In the genomic region with DNA sequence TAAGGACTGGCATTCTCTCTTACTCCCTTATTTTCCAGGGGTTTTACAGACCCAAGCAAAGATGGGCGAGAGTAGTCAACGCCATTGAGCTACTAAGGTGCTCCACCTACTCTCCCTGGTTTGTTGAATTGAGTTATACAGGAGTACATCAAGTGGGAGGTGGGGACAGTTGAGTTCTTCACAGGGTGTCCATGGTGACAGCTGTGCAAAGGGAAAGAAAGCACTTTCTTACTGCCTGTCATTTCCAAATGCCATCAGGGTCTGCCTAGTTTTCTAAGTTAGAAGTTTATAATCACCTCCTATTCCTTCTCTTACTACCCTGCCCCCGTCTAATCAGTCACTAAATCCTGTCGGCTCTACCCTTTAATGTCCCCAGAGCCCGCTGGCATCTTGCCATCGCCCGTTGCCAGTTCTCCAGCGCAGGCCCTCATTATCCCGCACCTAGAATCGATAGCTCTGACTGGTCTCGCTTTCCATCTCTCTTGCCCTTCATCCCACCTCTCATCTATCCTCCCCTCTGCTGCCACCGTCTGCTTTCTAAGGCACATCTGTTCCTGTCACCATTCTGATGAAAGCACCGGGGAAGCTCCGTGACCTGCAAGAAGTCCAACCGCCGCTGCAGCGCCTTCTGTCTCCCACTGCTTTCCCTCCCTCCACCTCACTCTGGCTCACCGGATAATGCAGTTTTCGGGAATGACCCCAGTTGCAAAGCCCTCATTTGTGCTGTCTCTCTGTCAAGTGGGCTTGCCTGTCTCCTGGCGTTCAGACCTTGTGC, we compare ENCODE assay signal across 8 mouse cellular contexts. TPM values are rescaled to one million over a fixed set of nuclear protein-coding genes. Genes with fewer than 3 reads are reported as not detected.
DNase-seq lines count a peak whose midpoint lies in the region; ATAC-seq lines count a peak whose summit lies in the region.

No protein-coding gene starts in this region.

- no peak for DNase-seq in kidney, adult 11 months
- DNase-seq in hindbrain, embryonic 14.5 days (ENCODE audit: low spot score), result peak; percentile 45
- no peak for DNase-seq in ovary, postnatal 14 days (ENCODE audit: low spot score)
- no peak for DNase-seq in layer of hippocampus, postnatal 36 days
- DNase-seq in lung, postnatal 10 days, result no peak

- H3K4me3 ChIP-seq in kidney, embryonic 14.5 days (ENCODE audit: low read length), result 0 out of 2 replicates have a peak overlapping the region, but pooled peaks have one; percentile 4
- H3K4me3 ChIP-seq in embryonic facial prominence, embryonic 13.5 days, result no peak overlapping the region
- no peak overlapping the region for H3K4me3 ChIP-seq in hindbrain, embryonic 14.5 days (replicated peaks; ENCODE audit: low read length)
- peak overlapping the region; percentile 8; the same call in 1 of the 2 replicates for H3K4me3 ChIP-seq in midbrain, embryonic 13.5 days (replicated peaks)

- no peak for ATAC-seq in kidney, embryonic 14.5 days (ENCODE audit: low FRiP score, low TSS enrichment)
- no peak for ATAC-seq in embryonic facial prominence, embryonic 13.5 days (ENCODE audit: insufficient number of reproducible peaks, insufficient read depth, low FRiP score, low TSS enrichment, low read depth)
- peak; percentile 72; the same call in 1 of the 2 replicates for ATAC-seq in hindbrain, embryonic 14.5 days (ENCODE audit: low FRiP score)
- ATAC-seq in midbrain, embryonic 13.5 days, result peak; percentile 87

- H3K27ac ChIP-seq in kidney, embryonic 14.5 days (ENCODE audit: low read depth, low read length), result no peak overlapping the region
- no peak overlapping the region for H3K27ac ChIP-seq in embryonic facial prominence, embryonic 13.5 days
- H3K27ac ChIP-seq in hindbrain, embryonic 14.5 days, result 0 out of 2 replicates have a peak overlapping the region, but pooled peaks have one; percentile 26
- peak overlapping the region; percentile 22; the same call in 1 of the 2 replicates for H3K27ac ChIP-seq in midbrain, embryonic 13.5 days

- 16% methylated on average over 20 of the region's 20 CpGs for WGBS in kidney, embryonic 14.5 days
- WGBS in embryonic facial prominence, embryonic 13.5 days, result 28% methylated on average over 20 of the region's 20 CpGs
- 20% methylated on average over 20 of the region's 20 CpGs for WGBS in hindbrain, embryonic 14.5 days
- 21% methylated on average over 20 of the region's 20 CpGs for WGBS in midbrain, embryonic 13.5 days

- no peaks in the 10 kb centered on the region for H3K36me3 ChIP-seq in kidney, embryonic 14.5 days (ENCODE audit: control insufficient read depth, insufficient read depth, low read length)
- no peaks in the 10 kb centered on the region for H3K36me3 ChIP-seq in embryonic facial prominence, embryonic 13.5 days
- H3K36me3 ChIP-seq in hindbrain, embryonic 14.5 days (replicated peaks; ENCODE audit: control insufficient read depth, insufficient read depth), result no peaks in the 10 kb centered on the region
- no peaks in the 10 kb centered on the region for H3K36me3 ChIP-seq in midbrain, embryonic 13.5 days

- no peaks in the 10 kb centered on the region for H3K9me3 ChIP-seq in kidney, embryonic 14.5 days (ENCODE audit: control insufficient read depth, low read length)
- no peaks in the 10 kb centered on the region for H3K9me3 ChIP-seq in embryonic facial prominence, embryonic 13.5 days
- H3K9me3 ChIP-seq in hindbrain, embryonic 14.5 days (ENCODE audit: control insufficient read depth, low read length), result no peaks in the 10 kb centered on the region
- H3K9me3 ChIP-seq in midbrain, embryonic 13.5 days, result no peaks in the 10 kb centered on the region

- H3K27me3 ChIP-seq in kidney, embryonic 14.5 days (ENCODE audit: control insufficient read depth, insufficient read depth, low read length), result no peaks in the 10 kb centered on the region; the same call in 1 of the 2 replicates
- H3K27me3 ChIP-seq in embryonic facial prominence, embryonic 13.5 days, result peaks cover 25% of the 10 kb centered on the region
- H3K27me3 ChIP-seq in hindbrain, embryonic 14.5 days (ENCODE audit: control insufficient read depth, insufficient read depth, low read length), result no peaks in the 10 kb centered on the region
- peaks cover 5% of the 10 kb centered on the region; the same call in 1 of the 2 replicates for H3K27me3 ChIP-seq in midbrain, embryonic 13.5 days

- H3K4me2 ChIP-seq in kidney, embryonic 14.5 days (replicated peaks; ENCODE audit: low read depth, low read length), result peak overlapping the region; percentile 24; the same call in 1 of the 2 replicates
- peak overlapping the region; percentile 18 for H3K4me2 ChIP-seq in embryonic facial prominence, embryonic 13.5 days
- peak overlapping the region; percentile 38 for H3K4me2 ChIP-seq in hindbrain, embryonic 14.5 days (replicated peaks)
- H3K4me2 ChIP-seq in midbrain, embryonic 13.5 days (replicated peaks), result peak overlapping the region; percentile 44

- H3K9ac ChIP-seq in kidney, embryonic 14.5 days (ENCODE audit: low read depth, low read length), result no peak overlapping the region
- no peak overlapping the region for H3K9ac ChIP-seq in embryonic facial prominence, embryonic 13.5 days
- peak overlapping the region; percentile 1; the same call in 1 of the 2 replicates for H3K9ac ChIP-seq in hindbrain, embryonic 14.5 days
- H3K9ac ChIP-seq in midbrain, embryonic 13.5 days (replicated peaks), result no peak overlapping the region

- peaks cover 7% of the 10 kb centered on the region; the same call in 1 of the 2 replicates for H3K4me1 ChIP-seq in kidney, embryonic 14.5 days (ENCODE audit: control insufficient read depth, insufficient read depth, low read length)
- peaks cover 9% of the 10 kb centered on the region for H3K4me1 ChIP-seq in embryonic facial prominence, embryonic 13.5 days
- H3K4me1 ChIP-seq in hindbrain, embryonic 14.5 days (replicated peaks; ENCODE audit: control insufficient read depth, insufficient read depth, low read length), result peaks cover 5% of the 10 kb centered on the region
- peaks cover 14% of the 10 kb centered on the region for H3K4me1 ChIP-seq in midbrain, embryonic 13.5 days (replicated peaks)

RNA-seq across cellular contexts. Expression of a gene that starts 15.6 kb away (rescaled TPM):
- polyA plus RNA-seq in kidney, embryonic 14.5 days (2014; fragmentation: Nextera tagmentation; extraction: Ambion mirVana), result 9.5 and 12.1 TPM in 2 replicates
- polyA plus RNA-seq in embryonic facial prominence, embryonic 13.5 days (2015; fragmentation: Nextera tagmentation; extraction: Ambion mirVana), result 6.6 and 7.3 TPM in 2 replicates
- 5.6 and 5.9 TPM in 2 replicates for polyA plus RNA-seq in hindbrain, embryonic 14.5 days (2014; fragmentation: Nextera tagmentation; extraction: Ambion mirVana)
- 4.9 and 5.7 TPM in 2 replicates for polyA plus RNA-seq in midbrain, embryonic 13.5 days (2015; fragmentation: Nextera tagmentation; extraction: Ambion mirVana)
- 1 to 10 TPM; 9.1 TPM for total RNA-seq in layer of hippocampus, postnatal 36 days (2021)

RNA-seq across cellular contexts. Expression of a gene that starts 51.0 kb away (rescaled TPM):
- 0.31 and 0.57 TPM in 2 replicates for polyA plus RNA-seq in kidney, embryonic 14.5 days (2014; fragmentation: Nextera tagmentation; extraction: Ambion mirVana)
- 0.06 TPM in 2 replicates for polyA plus RNA-seq in embryonic facial prominence, embryonic 13.5 days (2015; fragmentation: Nextera tagmentation; extraction: Ambion mirVana)
- polyA plus RNA-seq in hindbrain, embryonic 14.5 days (2014; fragmentation: Nextera tagmentation; extraction: Ambion mirVana), result 2.8 and 3.5 TPM in 2 replicates
- polyA plus RNA-seq in midbrain, embryonic 13.5 days (2015; fragmentation: Nextera tagmentation; extraction: Ambion mirVana), result 0.98 TPM in 2 replicates
- total RNA-seq in layer of hippocampus, postnatal 36 days (2021), result 10 to 100 TPM; 89.3 to 94.4 TPM

Comparison
In these comparisons a context has a peak if more than half of its experiments do, and no peak if none do; other contexts are left out.
1. ATAC-seq: peak in hindbrain, embryonic 14.5 days (single experiment) and midbrain, embryonic 13.5 days (single experiment); none in kidney, embryonic 14.5 days (single experiment) and embryonic facial prominence, embryonic 13.5 days (single experiment).
2. H3K27ac ChIP-seq: peak in hindbrain, embryonic 14.5 days (single experiment) and midbrain, embryonic 13.5 days (single experiment); none in kidney, embryonic 14.5 days (single experiment) and embryonic facial prominence, embryonic 13.5 days (single experiment).
3. H3K4me3 ChIP-seq: peak in kidney, embryonic 14.5 days (single experiment) and midbrain, embryonic 13.5 days (single experiment); none in embryonic facial prominence, embryonic 13.5 days (single experiment) and hindbrain, embryonic 14.5 days (single experiment).
4. Peak in every context shown above with its lines, with median percentiles within 50 percentile points of each other: H3K4me2 ChIP-seq.